Mouse (Mus musculus) liver, embryonic 16.5 days (tissue): ENCODE measurements around the gene Olfr533. TPM values are rescaled to one million over a fixed set of nuclear protein-coding genes. Genes with fewer than 3 reads are reported as not detected.
"Not testable (repeated sequence)": the region's sequence is repeated elsewhere in the genome, so short reads cannot be mapped to it uniquely, and the experiment has no call there.

ENCODE experiments used
- ATAC-seq: fragments of 200-750 bp; cut with Nextera tagmentation; 2 replicates; pipeline ENCODE4 v1.8.0; 2017; ENCODE audit warnings: low read depth, mild to moderate bottlenecking, moderate number of reproducible peaks, moderate library complexity
- H3K27ac ChIP-seq: fragments of 300-500 bp; sonication (generic); 2 replicates; pipeline ENCODE4 v1.5.1; 2014; ENCODE audit warnings: mild to moderate bottlenecking, low read length
- H3K27me3 ChIP-seq: fragments of 300-500 bp; sonication (generic); 2 replicates; pipeline ENCODE4 v1.6.1; 2014; ENCODE audit warnings: low read depth, low read length, mixed read lengths; ENCODE audit not compliant: control insufficient read depth, insufficient read depth
- H3K36me3 ChIP-seq: fragments of 300-500 bp; sonication (generic); 2 replicates; pipeline ENCODE4 v1.6.1; 2014; ENCODE audit warnings: mild to moderate bottlenecking; ENCODE audit not compliant: control insufficient read depth, insufficient read depth
- H3K4me1 ChIP-seq: fragments of 300-500 bp; sonication (generic); 2 replicates; pipeline ENCODE4 v1.6.1; 2014; ENCODE audit warnings: low read depth, low read length, mixed read lengths; ENCODE audit not compliant: control insufficient read depth
- H3K4me2 ChIP-seq: fragments of 300-500 bp; sonication (generic); 2 replicates; pipeline ENCODE4 v1.6.1; 2014; ENCODE audit warnings: low read depth, low read length, mixed read lengths
- H3K4me3 ChIP-seq: fragments of 300-500 bp; sonication (generic); 2 replicates; pipeline ENCODE4 v1.5.1; 2014; ENCODE audit warnings: low read depth, mild to moderate bottlenecking, low read length
- H3K9ac ChIP-seq: fragments of 300-500 bp; sonication (generic); 2 replicates; pipeline ENCODE4 v1.6.1; 2014; ENCODE audit warnings: low read depth, low read length
- H3K9me3 ChIP-seq: fragments of 300-500 bp; sonication (generic); replicated peaks from 2 replicates; pipeline ENCODE4 v1.6.1; 2016; ENCODE audit warnings: low read length; ENCODE audit not compliant: control insufficient read depth
- WGBS: fragments of 180-500 bp; shearing (Covaris S2); extraction: QIAGEN DNeasy Blood & Tissue Kit; methylation state at CpG from one replicate; pipeline ENCODE4 v1.1.7; 2014; ENCODE audit not compliant: insufficient replicate concordance; 5-methylcytosine and 5-hydroxymethylcytosine counted together
- polyA plus RNA-seq: library from polyadenylated mRNA; unstranded; fragments of >200 nt; fragmentation: Nextera tagmentation; extraction: Ambion mirVana; gene quantifications from 2 replicates; pipeline ENCODE4 v1.2.1, GENCODE M21; 2015

Gene Olfr533
- polyA plus RNA-seq: not detected in 2 replicates

DNA sequence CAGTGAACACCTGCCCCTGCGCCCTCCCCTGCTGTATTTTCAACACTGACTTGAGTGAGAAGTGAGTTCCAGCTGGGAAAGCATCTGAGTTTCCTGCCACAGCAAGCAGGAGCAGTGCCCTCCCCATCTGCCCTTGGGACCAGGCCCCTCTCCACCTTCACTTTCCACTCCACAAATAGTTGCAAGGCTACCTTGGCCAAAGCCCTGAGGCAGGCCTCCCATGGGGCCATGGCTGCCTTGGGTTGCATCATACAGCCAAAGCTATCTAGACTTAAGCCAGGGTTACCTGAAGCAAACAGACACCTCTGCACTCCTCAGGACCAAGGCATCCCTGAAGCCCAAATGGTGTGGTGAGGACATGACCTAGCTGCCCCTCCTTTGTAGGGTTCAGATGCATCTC, at the start of gene Olfr533:
TSS of gene Olfr533 (plus strand) at position 301 of the 400 bp plus-strand sequence.
- not testable (repeated sequence) for H3K4me1 ChIP-seq, H3K4me3 ChIP-seq, ATAC-seq, H3K27ac ChIP-seq, H3K36me3 ChIP-seq, H3K9me3 ChIP-seq, H3K9ac ChIP-seq, H3K27me3 ChIP-seq, H3K4me2 ChIP-seq
- WGBS: 17% methylated on average over 1 of the region's 1 CpGs

- no peak for ATAC-seq
- Histone ChIP-seq H3K4me3 (no peak within 1 kb of the TSS), H3K27ac (no peak within 1 kb of the TSS), H3K27me3 (no peaks in the 10 kb centered on the region), H3K4me1 (no peaks in the 10 kb centered on the region), H3K36me3 (no peaks in the 10 kb centered on the region), H3K9me3 (no peaks in the 10 kb centered on the region), H3K4me2 (no peak within 1 kb of the TSS), H3K9ac (no peak within 1 kb of the TSS)
- 59% methylated on average over 1 of the region's 1 CpGs for WGBS
Measured at GRCm38 (mm10) chr7:140421539-140421938, 41.6 kb upstream of the Olfr533 start, which contains the start of gene Olfr532. Gene Olfr532 (minus strand): TSS chr7:140421639.

DNA sequence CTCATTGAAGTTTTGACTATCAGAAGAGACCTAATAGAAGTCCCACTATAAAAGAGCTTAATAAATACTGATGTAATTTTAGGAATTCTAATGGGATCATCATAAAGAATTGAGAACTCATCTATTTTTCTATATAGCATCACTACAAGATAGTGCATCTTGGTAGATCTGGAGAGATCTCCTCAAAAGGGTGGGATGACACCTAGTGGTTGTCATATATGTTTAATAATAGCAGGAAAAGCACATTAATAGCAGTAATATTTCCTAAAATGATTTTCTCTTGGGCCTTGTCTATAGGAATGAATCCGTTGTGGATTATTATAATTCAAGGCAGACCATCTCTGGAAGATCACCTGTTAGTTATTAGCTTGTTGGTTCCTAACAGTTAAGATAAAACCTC, 20.0 kb upstream of the Olfr533 start:
- Histone ChIP-seq H3K27ac (no peak overlapping the region), H3K9me3 (no peaks in the 10 kb centered on the region), H3K27me3 (no peaks in the 10 kb centered on the region), H3K4me3 (no peak overlapping the region), H3K4me1 (no peaks in the 10 kb centered on the region), H3K4me2 (no peak overlapping the region), H3K9ac (no peak overlapping the region), H3K36me3 (no peaks in the 10 kb centered on the region)
- WGBS: 37% methylated on average over 1 of the region's 1 CpGs
- no peak for ATAC-seq

- no peak for ATAC-seq
- no peaks in the 10 kb centered on the region for H3K9me3 ChIP-seq
- H3K27ac ChIP-seq: no peak overlapping the region
- H3K4me1 ChIP-seq: no peaks in the 10 kb centered on the region
- H3K27me3 ChIP-seq: no peaks in the 10 kb centered on the region
- H3K9ac ChIP-seq: no peak overlapping the region
- 40% methylated on average over 1 of the region's 1 CpGs for WGBS
- no peak overlapping the region for H3K4me2 ChIP-seq
- H3K36me3 ChIP-seq: no peaks in the 10 kb centered on the region
- H3K4me3 ChIP-seq: no peak overlapping the region
Measured at GRCm38 (mm10) chr7:140477886-140478285, 14.7 kb downstream of the Olfr533 start.

DNA sequence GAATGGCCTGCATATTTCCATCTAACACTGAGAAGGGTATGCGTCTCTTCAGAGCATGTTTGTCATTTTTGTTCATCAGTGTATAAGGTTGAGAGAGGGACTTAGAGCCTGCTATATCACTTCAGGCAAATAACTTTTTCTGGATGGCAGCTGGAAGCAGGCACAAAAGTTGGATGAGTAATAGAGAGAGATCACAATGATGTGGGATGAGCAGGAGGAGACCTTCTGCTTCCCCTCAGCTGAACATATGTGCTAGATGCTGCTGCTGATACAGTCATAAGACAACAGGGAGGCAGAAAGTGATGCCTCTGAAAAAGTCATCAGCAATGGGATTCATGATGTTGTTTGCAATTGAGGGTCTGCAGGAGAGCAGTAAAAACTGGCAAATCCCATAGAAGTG, 15.6 kb downstream of the Olfr533 start:
- H3K4me2 ChIP-seq: no peak overlapping the region
- H3K27ac ChIP-seq: no peak overlapping the region
- no peak overlapping the region for H3K4me3 ChIP-seq
- H3K9me3 ChIP-seq: no peaks in the 10 kb centered on the region
- H3K4me1 ChIP-seq: no peaks in the 10 kb centered on the region
- H3K36me3 ChIP-seq: no peaks in the 10 kb centered on the region
- WGBS: 70% methylated on average over 1 of the region's 1 CpGs
- no peaks in the 10 kb centered on the region for H3K27me3 ChIP-seq
- H3K9ac ChIP-seq: no peak overlapping the region
- no peak for ATAC-seq

GRCm38 (mm10) chr7:140483916-140484315, 20.7 kb downstream of the Olfr533 start, which contains the start of gene Olfr535:
Gene Olfr535 (plus strand): TSS chr7:140484216.
- no peak for ATAC-seq
- Histone ChIP-seq H3K4me2 (no peak within 1 kb of the TSS), H3K36me3 (no peaks in the 10 kb centered on the region), H3K9ac (no peak within 1 kb of the TSS), H3K4me3 (no peak within 1 kb of the TSS), H3K27ac (no peak within 1 kb of the TSS), H3K27me3 (no peaks in the 10 kb centered on the region), H3K9me3 (no peaks in the 10 kb centered on the region), H3K4me1 (no peaks in the 10 kb centered on the region)
- WGBS: 61% methylated on average over 1 of the region's 1 CpGs

DNA sequence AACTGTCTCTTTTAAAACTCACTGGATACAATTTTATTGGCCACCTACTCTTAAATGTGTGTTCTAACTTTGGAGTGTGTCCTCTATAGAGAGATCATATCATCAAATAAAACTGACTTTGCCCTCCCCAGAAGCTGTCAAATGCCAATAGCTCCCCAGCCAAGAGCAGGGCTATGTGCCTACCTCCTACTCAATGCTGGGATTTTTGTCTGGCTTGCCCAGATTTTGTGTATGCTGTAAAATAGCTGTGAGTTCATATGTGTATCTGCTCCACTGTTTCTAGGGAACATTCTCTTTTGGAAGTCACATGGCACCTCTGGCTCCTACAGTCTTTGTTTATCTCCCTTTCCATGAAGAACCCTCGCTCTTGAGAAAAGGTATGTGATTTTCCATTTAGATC, 25.8 kb downstream of the Olfr533 start:
- H3K27me3 ChIP-seq: no peaks in the 10 kb centered on the region
- H3K4me3 ChIP-seq: no peak overlapping the region
- no peaks in the 10 kb centered on the region for H3K9me3 ChIP-seq
- H3K27ac ChIP-seq: no peak overlapping the region
- H3K36me3 ChIP-seq: no peaks in the 10 kb centered on the region
- WGBS: 45% methylated on average over 1 of the region's 1 CpGs
- no peak overlapping the region for H3K4me2 ChIP-seq
- H3K9ac ChIP-seq: no peak overlapping the region
- H3K4me1 ChIP-seq: no peaks in the 10 kb centered on the region
- ATAC-seq: no peak

GRCm38 (mm10) chr7:140494231-140494630, 31.1 kb downstream of the Olfr533 start:
- no peak overlapping the region for H3K9ac ChIP-seq
- H3K9me3 ChIP-seq: no peaks in the 10 kb centered on the region
- no peaks in the 10 kb centered on the region for H3K4me1 ChIP-seq
- H3K4me2 ChIP-seq: no peak overlapping the region
- no peaks in the 10 kb centered on the region for H3K27me3 ChIP-seq
- no peak overlapping the region for H3K4me3 ChIP-seq
- ATAC-seq: no peak
- H3K36me3 ChIP-seq: no peaks in the 10 kb centered on the region
- H3K27ac ChIP-seq: no peak overlapping the region
- WGBS: 17% methylated on average over 2 of the region's 2 CpGs

DNA sequence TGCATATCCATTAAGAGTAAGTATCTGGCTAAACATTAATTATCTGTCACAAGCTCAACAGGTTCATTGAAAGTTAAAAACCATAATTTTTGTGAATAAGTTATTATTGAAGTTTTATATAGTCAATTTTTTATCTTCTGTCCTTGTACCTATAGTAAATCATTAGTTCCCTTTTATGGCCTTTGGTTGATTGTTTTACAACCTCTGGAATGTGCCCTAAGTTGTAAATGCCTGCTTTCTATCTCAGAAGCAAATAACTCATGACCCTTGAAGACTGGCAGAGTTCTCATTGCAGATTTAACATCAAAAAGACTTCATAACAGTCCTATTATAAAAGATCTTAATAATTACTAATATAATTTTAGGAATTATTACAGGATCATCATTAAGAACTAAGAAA, 31.5 kb downstream of the Olfr533 start:
- H3K9ac ChIP-seq: no peak overlapping the region
- H3K27me3 ChIP-seq: no peaks in the 10 kb centered on the region
- no peaks in the 10 kb centered on the region for H3K9me3 ChIP-seq
- no peak overlapping the region for H3K4me2 ChIP-seq
- no peak for ATAC-seq
- no peaks in the 10 kb centered on the region for H3K36me3 ChIP-seq
- no peak overlapping the region for H3K27ac ChIP-seq
- no peak overlapping the region for H3K4me3 ChIP-seq
- no peaks in the 10 kb centered on the region for H3K4me1 ChIP-seq
